8 mouse cellular contexts compared by ENCODE assay signal in genomic region chr19:10709360-10710087, GRCm38 (mm10). TPM values are rescaled to one million over a fixed set of nuclear protein-coding genes. Genes with fewer than 3 reads are reported as not detected.
DNase-seq lines count a peak whose midpoint lies in the region; ATAC-seq and TF ChIP-seq lines count a peak whose summit lies in the region.

No protein-coding gene starts in this region.

- H3K4me1 ChIP-seq in bone marrow, adult 2 months (ENCODE audit: control insufficient read depth, insufficient read depth, low read length) = no peaks in the 10 kb centered on the region
- peaks cover 18% of the 10 kb centered on the region for H3K4me1 ChIP-seq in embryonic facial prominence, embryonic 15.5 days
- H3K4me1 ChIP-seq in heart, embryonic 10.5 days = peaks cover 37% of the 10 kb centered on the region
- no peaks in the 10 kb centered on the region; the same call in 1 of the 2 replicates for H3K4me1 ChIP-seq in kidney, embryonic 14.5 days (ENCODE audit: control insufficient read depth, insufficient read depth, low read length)
- peaks cover 19% of the 10 kb centered on the region for H3K4me1 ChIP-seq in limb, embryonic 14.5 days (ENCODE audit: control insufficient read depth, insufficient read depth, low read length)
- H3K4me1 ChIP-seq in midbrain, postnatal 0 days (ENCODE audit: insufficient read depth, low read length) = no peaks in the 10 kb centered on the region; the same call in 1 of the 2 replicates

- H3K9ac ChIP-seq in embryonic facial prominence, embryonic 15.5 days = no peak overlapping the region
- H3K9ac ChIP-seq in kidney, embryonic 14.5 days (ENCODE audit: low read depth, low read length) = no peak overlapping the region
- 0 out of 2 replicates have a peak overlapping the region, but pooled peaks have one; percentile 7 for H3K9ac ChIP-seq in limb, embryonic 14.5 days (ENCODE audit: low read depth, low read length, severe bottlenecking)
- H3K9ac ChIP-seq in midbrain, postnatal 0 days (replicated peaks; ENCODE audit: low read length, poor library complexity, severe bottlenecking) = no peak overlapping the region

- no peaks in the 10 kb centered on the region for H3K27me3 ChIP-seq in embryonic facial prominence, embryonic 15.5 days
- no peaks in the 10 kb centered on the region for H3K27me3 ChIP-seq in heart, embryonic 10.5 days (ENCODE audit: insufficient read depth, poor library complexity, severe bottlenecking)
- H3K27me3 ChIP-seq in kidney, embryonic 14.5 days (ENCODE audit: control insufficient read depth, insufficient read depth, low read length) = no peaks in the 10 kb centered on the region
- no peaks in the 10 kb centered on the region for H3K27me3 ChIP-seq in limb, embryonic 14.5 days (ENCODE audit: control insufficient read depth, insufficient read depth, low read length)
- H3K27me3 ChIP-seq in midbrain, postnatal 0 days (ENCODE audit: insufficient read depth, low read length) = no peaks in the 10 kb centered on the region

- TF ChIP-seq CTCF in bone marrow, adult 2 months (IDR thresholded peaks at IDR 0.05; ENCODE audit: control insufficient read depth, insufficient read depth, low read length) = peak; percentile 98
- peak; percentile 95 for TF ChIP-seq CTCF in midbrain, postnatal 0 days (IDR thresholded peaks at IDR 0.05)

- no peaks in the 10 kb centered on the region for H3K9me3 ChIP-seq in embryonic facial prominence, embryonic 15.5 days (replicated peaks)
- no peaks in the 10 kb centered on the region for H3K9me3 ChIP-seq in heart, embryonic 10.5 days
- H3K9me3 ChIP-seq in kidney, embryonic 14.5 days (ENCODE audit: control insufficient read depth, low read length) = no peaks in the 10 kb centered on the region
- H3K9me3 ChIP-seq in limb, embryonic 14.5 days (ENCODE audit: control insufficient read depth, low read length) = no peaks in the 10 kb centered on the region
- no peaks in the 10 kb centered on the region for H3K9me3 ChIP-seq in midbrain, postnatal 0 days (ENCODE audit: low read length)

- no peak for TF ChIP-seq POLR2A in bone marrow, adult 2 months (IDR thresholded peaks at IDR 0.05; ENCODE audit: borderline replicate concordance, control insufficient read depth, low read depth, low read length)
- no peak for TF ChIP-seq POLR2A in limb, embryonic 14.5 days (IDR thresholded peaks at IDR 0.05; ENCODE audit: borderline replicate concordance, extremely low read depth, insufficient read depth, insufficient read length)

- ATAC-seq in embryonic facial prominence, embryonic 15.5 days (ENCODE audit: insufficient number of reproducible peaks, low FRiP score, low TSS enrichment, low read depth) = peak; percentile 39
- peak; percentile 62 for ATAC-seq in kidney, embryonic 14.5 days (ENCODE audit: low FRiP score, low TSS enrichment)
- peak; percentile 71 for ATAC-seq in limb, embryonic 14.5 days (ENCODE audit: low FRiP score, low read depth)
- ATAC-seq in midbrain, postnatal 0 days (ENCODE audit: low FRiP score) = peak; percentile 79

- H3K4me2 ChIP-seq in embryonic facial prominence, embryonic 15.5 days (replicated peaks) = no peak overlapping the region
- no peak overlapping the region for H3K4me2 ChIP-seq in kidney, embryonic 14.5 days (replicated peaks; ENCODE audit: low read depth, low read length)
- no peak overlapping the region for H3K4me2 ChIP-seq in limb, embryonic 14.5 days (replicated peaks; ENCODE audit: low read depth, low read length, severe bottlenecking)
- no peak overlapping the region for H3K4me2 ChIP-seq in midbrain, postnatal 0 days (ENCODE audit: low read depth, low read length, poor library complexity, severe bottlenecking)

- H3K36me3 ChIP-seq in embryonic facial prominence, embryonic 15.5 days = peaks cover 63% of the 10 kb centered on the region
- peaks cover 51% of the 10 kb centered on the region for H3K36me3 ChIP-seq in heart, embryonic 10.5 days
- peaks cover 47% of the 10 kb centered on the region for H3K36me3 ChIP-seq in kidney, embryonic 14.5 days (ENCODE audit: control insufficient read depth, insufficient read depth, low read length)
- H3K36me3 ChIP-seq in limb, embryonic 14.5 days (ENCODE audit: control insufficient read depth, insufficient read depth, low read length) = peaks cover 56% of the 10 kb centered on the region
- peaks cover 40% of the 10 kb centered on the region for H3K36me3 ChIP-seq in midbrain, postnatal 0 days (ENCODE audit: insufficient read depth, low read length)

- peak overlapping the region; percentile 16; the same call in 1 of the 2 replicates for H3K27ac ChIP-seq in bone marrow, adult 2 months (ENCODE audit: control insufficient read depth, insufficient read depth, low read depth, low read length, poor library complexity)
- peak overlapping the region; percentile 71 for H3K27ac ChIP-seq in embryonic facial prominence, embryonic 15.5 days (replicated peaks)
- peak overlapping the region; percentile 64; the same call in 1 of the 2 replicates for H3K27ac ChIP-seq in heart, embryonic 10.5 days
- no peak overlapping the region for H3K27ac ChIP-seq in kidney, embryonic 14.5 days (ENCODE audit: low read depth, low read length)
- peak overlapping the region; percentile 26; the same call in 1 of the 2 replicates for H3K27ac ChIP-seq in limb, embryonic 14.5 days (replicated peaks; ENCODE audit: low read depth, low read length)
- H3K27ac ChIP-seq in midbrain, postnatal 0 days (ENCODE audit: low read depth, low read length) = peak overlapping the region; percentile 59

- WGBS in bone marrow, adult 2 months = 8% methylated on average over 8 of the region's 8 CpGs
- WGBS in embryonic facial prominence, embryonic 15.5 days = 20% methylated on average over 8 of the region's 8 CpGs
- 21% methylated on average over 8 of the region's 8 CpGs for WGBS in heart, embryonic 10.5 days
- WGBS in kidney, embryonic 14.5 days = 24% methylated on average over 8 of the region's 8 CpGs
- WGBS in limb, embryonic 14.5 days = 23% methylated on average over 8 of the region's 8 CpGs
- WGBS in midbrain, postnatal 0 days = 15% methylated on average over 8 of the region's 8 CpGs

- DNase-seq in A20 (ENCODE audit: low read depth, low spot score) = peak; percentile 81
- DNase-seq in heart, embryonic 10.5 days (ENCODE audit: low spot score) = peak; percentile 93
- peak; percentile 91 for DNase-seq in limb, embryonic 14.5 days (ENCODE audit: low spot score)
- DNase-seq in midbrain, postnatal 0 days (ENCODE audit: low spot score) = peak; percentile 98
- peak; percentile 84 to 90 for DNase-seq in spleen, postnatal 14 days (ENCODE audit: low spot score in 2 of 2)

- H3K4me3 ChIP-seq in bone marrow, adult 2 months (replicated peaks; ENCODE audit: control insufficient read depth, low read depth, low read length) = no peak overlapping the region
- H3K4me3 ChIP-seq in embryonic facial prominence, embryonic 15.5 days (replicated peaks) = no peak overlapping the region
- 0 out of 2 replicates have a peak overlapping the region, but pooled peaks have one; percentile 12 for H3K4me3 ChIP-seq in heart, embryonic 10.5 days
- H3K4me3 ChIP-seq in kidney, embryonic 14.5 days (ENCODE audit: low read length) = no peak overlapping the region
- no peak overlapping the region for H3K4me3 ChIP-seq in limb, embryonic 14.5 days (replicated peaks; ENCODE audit: low read length)
- no peak overlapping the region for H3K4me3 ChIP-seq in midbrain, postnatal 0 days (ENCODE audit: low read depth, low read length)

RNA-seq across cellular contexts. Expression of gene Vps37c, which starts 21.0 kb away (rescaled TPM):
- 14.4 and 29.5 TPM in 2 replicates for polyA plus RNA-seq in bone marrow, adult 2 months (2011; ENCODE audit: insufficient read depth, insufficient read length, low replicate concordance, missing spikeins)
- 43.0 and 47.0 TPM in 2 replicates for polyA plus RNA-seq in embryonic facial prominence, embryonic 15.5 days (2015; fragmentation: Nextera tagmentation; extraction: Ambion mirVana)
- 26.5 and 26.7 TPM in 2 replicates for polyA plus RNA-seq in heart, embryonic 10.5 days (2016; fragmentation: Nextera tagmentation; extraction: Ambion mirVana)
- 18.9 and 31.7 TPM in 2 replicates for polyA plus RNA-seq in kidney, embryonic 14.5 days (2014; fragmentation: Nextera tagmentation; extraction: Ambion mirVana)
- 30.2 and 37.4 TPM in 2 replicates for polyA plus RNA-seq in limb, embryonic 14.5 days (2012; rRNA removed)
- 37.6 and 42.6 TPM in 2 replicates for polyA plus RNA-seq in limb, embryonic 14.5 days (2014; fragmentation: Nextera tagmentation; extraction: Ambion mirVana)
- 17.5 and 22.4 TPM in 2 replicates for total RNA-seq in midbrain, postnatal 0 days (2014; rRNA removed)
- 22.9 and 28.0 TPM in 2 replicates for polyA plus RNA-seq in midbrain, postnatal 0 days (2015; fragmentation: Nextera tagmentation; extraction: Ambion mirVana)

RNA-seq across cellular contexts. Expression of gene Cd5, which starts 29.3 kb away (rescaled TPM):
- 1.1 and 2.2 TPM in 2 replicates for polyA plus RNA-seq in bone marrow, adult 2 months (2011; ENCODE audit: insufficient read depth, insufficient read length, low replicate concordance, missing spikeins)
- polyA plus RNA-seq in embryonic facial prominence, embryonic 15.5 days (2015; fragmentation: Nextera tagmentation; extraction: Ambion mirVana) = 0.81 and 1.3 TPM in 2 replicates
- 0.18 and 0.28 TPM in 2 replicates for polyA plus RNA-seq in heart, embryonic 10.5 days (2016; fragmentation: Nextera tagmentation; extraction: Ambion mirVana)
- 0.46 and 0.61 TPM in 2 replicates for polyA plus RNA-seq in kidney, embryonic 14.5 days (2014; fragmentation: Nextera tagmentation; extraction: Ambion mirVana)
- polyA plus RNA-seq in limb, embryonic 14.5 days (2012; rRNA removed) = 0.16 and 0.28 TPM in 2 replicates
- 0.23 and 0.51 TPM in 2 replicates for polyA plus RNA-seq in limb, embryonic 14.5 days (2014; fragmentation: Nextera tagmentation; extraction: Ambion mirVana)
- 0.55 and 0.85 TPM in 2 replicates for total RNA-seq in midbrain, postnatal 0 days (2014; rRNA removed)
- 0.50 and 0.53 TPM in 2 replicates for polyA plus RNA-seq in midbrain, postnatal 0 days (2015; fragmentation: Nextera tagmentation; extraction: Ambion mirVana)

RNA-seq across cellular contexts. Expression of gene Pga5, which starts 31.7 kb away (rescaled TPM):
- polyA plus RNA-seq in bone marrow, adult 2 months (2011; ENCODE audit: insufficient read depth, insufficient read length, low replicate concordance, missing spikeins) = not detected in 2 replicates
- not detected in 2 replicates for polyA plus RNA-seq in embryonic facial prominence, embryonic 15.5 days (2015; fragmentation: Nextera tagmentation; extraction: Ambion mirVana)
- polyA plus RNA-seq in heart, embryonic 10.5 days (2016; fragmentation: Nextera tagmentation; extraction: Ambion mirVana) = not detected in 2 replicates
- not detected in 2 replicates for polyA plus RNA-seq in kidney, embryonic 14.5 days (2014; fragmentation: Nextera tagmentation; extraction: Ambion mirVana)
- 0.12 and 0.23 TPM in 2 replicates for polyA plus RNA-seq in limb, embryonic 14.5 days (2012; rRNA removed)
- not detected in 2 replicates for polyA plus RNA-seq in limb, embryonic 14.5 days (2014; fragmentation: Nextera tagmentation; extraction: Ambion mirVana)
- not detected in 2 replicates for total RNA-seq in midbrain, postnatal 0 days (2014; rRNA removed)
- polyA plus RNA-seq in midbrain, postnatal 0 days (2015; fragmentation: Nextera tagmentation; extraction: Ambion mirVana) = not detected in 2 replicates
